Mouse (Mus musculus): ENCODE measurements around the gene Adgrg3.

Gene Adgrg3

DNA sequence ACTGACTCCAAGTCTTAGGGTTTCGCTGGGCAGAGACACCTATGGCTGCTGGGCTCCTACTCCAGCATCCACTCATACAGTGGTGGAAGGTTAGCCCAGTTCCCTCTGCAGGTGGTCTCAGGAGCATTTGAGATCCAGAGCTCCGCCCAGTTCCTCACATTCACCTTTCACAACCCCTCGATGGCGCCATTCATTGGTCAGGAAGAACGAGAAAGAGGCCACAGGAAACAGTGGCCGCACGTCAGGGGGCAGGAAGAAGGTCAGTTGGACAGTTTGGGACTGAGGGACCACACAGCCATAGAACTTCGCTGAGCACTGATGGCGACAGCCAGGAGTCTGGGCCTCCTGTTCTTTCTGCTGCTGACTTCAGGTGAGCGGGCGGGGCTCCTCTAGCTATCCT lies at the start of gene Adgrg3:
Gene Adgrg3 (plus strand): TSS at position 242 of the 400 bp plus-strand sequence.
- DNase-seq (ENCODE audit: low read depth in 2 of 2, low spot score in 2 of 2), result no peak

DNA sequence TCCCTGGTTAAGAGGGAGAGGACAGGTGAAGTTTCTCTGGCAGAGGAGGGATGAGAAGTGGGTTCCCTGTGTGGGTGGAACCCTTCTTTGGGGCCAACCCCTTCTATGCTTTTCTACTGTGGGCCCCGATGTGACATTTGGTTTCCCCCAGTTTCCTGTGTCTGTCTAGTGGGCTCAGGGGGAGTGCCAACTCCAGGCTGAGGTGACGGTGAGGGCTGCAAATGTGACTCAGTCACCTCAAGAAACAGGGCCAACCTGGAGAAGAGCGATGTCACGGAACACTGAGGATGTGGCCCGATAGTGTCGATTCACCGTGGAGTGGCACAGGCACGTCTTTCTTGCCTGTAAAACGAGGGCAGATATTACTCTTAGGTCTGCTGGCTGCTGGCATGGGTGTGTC lies 44.2 kb upstream of the Adgrg3 start:
- DNase-seq (ENCODE audit: low read depth in 2 of 2, low spot score in 2 of 2), result peak; percentile 39 to 58

DNA sequence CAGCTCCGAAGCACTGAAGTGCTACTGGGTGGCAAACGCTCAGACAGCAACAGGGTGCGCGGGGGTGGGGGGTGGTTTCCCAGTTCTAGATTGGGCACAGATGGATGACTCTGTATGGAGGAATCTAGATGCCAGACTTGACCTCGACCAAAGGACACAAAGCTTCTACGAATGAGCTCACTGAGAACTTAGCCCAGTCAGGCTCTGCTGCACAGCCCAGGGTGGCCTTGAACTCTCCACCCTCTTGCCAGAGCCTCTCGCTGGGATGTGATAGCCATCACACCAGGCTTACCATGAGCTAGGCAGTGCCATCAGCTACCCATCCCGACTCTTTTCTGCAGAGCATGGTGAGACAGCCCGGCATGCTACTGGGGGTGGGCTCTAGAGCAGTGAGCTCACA lies 43.7 kb upstream of the Adgrg3 start:
- DNase-seq (ENCODE audit: low read depth in 2 of 2, low spot score in 2 of 2), result no peak

DNA sequence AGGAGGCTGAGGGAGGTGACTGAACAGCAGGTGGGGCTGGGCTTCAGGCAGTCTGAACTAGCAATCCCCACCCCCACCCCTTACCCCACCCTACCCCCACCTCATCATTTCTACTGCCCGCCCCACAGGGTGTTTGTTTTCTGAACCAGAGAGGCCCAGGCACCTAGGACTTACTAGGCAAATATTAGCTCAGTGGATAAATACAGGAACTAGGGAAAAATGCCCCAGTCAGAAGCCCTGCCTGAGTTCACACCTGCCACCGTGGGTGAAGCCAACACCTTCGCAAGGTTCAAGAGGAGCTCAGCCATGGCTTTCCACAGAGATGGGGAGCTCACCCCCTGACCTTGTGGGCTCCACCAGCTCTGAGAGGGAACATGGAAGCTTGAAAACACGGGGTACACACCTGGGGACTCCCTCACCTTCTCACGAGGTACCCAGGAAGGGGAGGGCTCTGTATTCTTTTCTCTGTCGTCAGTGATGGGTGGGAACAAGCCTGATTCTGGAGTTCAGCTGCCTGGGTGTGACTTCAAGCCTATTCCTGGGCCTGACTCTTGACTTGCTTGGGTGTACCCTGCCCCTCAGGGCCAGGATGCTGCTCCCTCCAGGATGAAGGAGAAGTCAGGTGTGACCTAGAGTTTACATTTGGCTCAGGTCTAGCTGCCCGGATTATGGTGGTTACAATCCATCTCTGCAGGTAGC lies 42.9 kb upstream of the Adgrg3 start, which contains the start of gene Adgrg1:
Gene Adgrg1 (plus strand): TSS at position 285 of the 699 bp plus-strand sequence.
- no peak for DNase-seq (ENCODE audit: low read depth in 2 of 2, low spot score in 2 of 2)

GRCm38 (mm10) chr8:94976651-94977417 lies 40.7 kb upstream of the Adgrg3 start:
- peak in 1 of 2 experiments; percentile 18 for DNase-seq (ENCODE audit: low read depth in 2 of 2, low spot score in 2 of 2)

DNA sequence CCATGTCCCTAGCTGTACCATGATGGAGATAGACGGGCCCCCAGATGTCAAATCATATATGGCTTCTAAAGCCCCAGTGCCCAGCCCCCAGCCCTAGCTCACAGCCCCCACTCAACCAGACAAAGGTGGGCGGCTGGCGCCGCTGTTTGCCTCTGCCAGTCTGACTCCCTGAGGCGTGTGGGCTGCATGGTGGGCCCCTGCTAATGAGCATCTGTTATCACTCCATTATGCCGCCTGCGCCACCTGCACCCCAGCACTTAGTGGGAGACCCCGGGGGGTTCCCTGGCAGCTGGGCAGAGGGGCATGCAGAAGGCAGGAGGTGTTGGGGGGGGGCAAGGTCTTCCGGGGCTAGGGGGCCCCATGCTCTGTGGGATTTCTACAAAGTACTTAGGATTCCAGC lies 39.4 kb upstream of the Adgrg3 start:
- DNase-seq (ENCODE audit: low read depth in 2 of 2, low spot score in 2 of 2), result no peak

- DNase-seq (ENCODE audit: low read depth in 2 of 2, low spot score in 2 of 2), result no peak
Observed at GRCm38 (mm10) chr8:94978593-94979319, 38.7 kb upstream of the Adgrg3 start.

DNA sequence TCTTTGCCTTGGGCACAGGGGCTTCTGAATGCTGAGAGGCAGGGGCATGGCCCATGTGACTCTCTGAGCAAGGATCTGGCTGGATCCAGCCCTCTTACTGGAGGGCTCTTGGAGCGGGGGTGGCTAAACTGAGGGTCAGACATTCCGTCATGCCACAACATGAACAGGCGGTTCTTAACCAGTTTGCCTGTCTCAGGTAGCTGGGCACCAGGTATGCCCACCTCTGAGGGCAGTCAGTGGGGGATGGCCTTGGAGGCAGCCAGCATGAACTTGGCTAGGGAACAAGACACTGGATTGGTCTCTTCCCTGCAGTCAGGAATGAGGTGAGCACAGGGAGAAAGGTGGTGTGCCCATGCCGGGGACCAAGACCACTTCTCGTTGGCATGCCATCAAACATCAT lies 37.3 kb upstream of the Adgrg3 start:
- no peak for DNase-seq (ENCODE audit: low read depth in 2 of 2, low spot score in 2 of 2)

- no peak for DNase-seq (ENCODE audit: low read depth in 2 of 2, low spot score in 2 of 2)
Observed at GRCm38 (mm10) chr8:94980976-94981375, 36.5 kb upstream of the Adgrg3 start.

GRCm38 (mm10) chr8:94981848-94982247 lies 35.6 kb upstream of the Adgrg3 start:
- no peak for DNase-seq (ENCODE audit: low read depth in 2 of 2, low spot score in 2 of 2)

GRCm38 (mm10) chr8:94983146-94983545 lies 34.3 kb upstream of the Adgrg3 start:
- no peak for DNase-seq (ENCODE audit: low read depth in 2 of 2, low spot score in 2 of 2)

DNA sequence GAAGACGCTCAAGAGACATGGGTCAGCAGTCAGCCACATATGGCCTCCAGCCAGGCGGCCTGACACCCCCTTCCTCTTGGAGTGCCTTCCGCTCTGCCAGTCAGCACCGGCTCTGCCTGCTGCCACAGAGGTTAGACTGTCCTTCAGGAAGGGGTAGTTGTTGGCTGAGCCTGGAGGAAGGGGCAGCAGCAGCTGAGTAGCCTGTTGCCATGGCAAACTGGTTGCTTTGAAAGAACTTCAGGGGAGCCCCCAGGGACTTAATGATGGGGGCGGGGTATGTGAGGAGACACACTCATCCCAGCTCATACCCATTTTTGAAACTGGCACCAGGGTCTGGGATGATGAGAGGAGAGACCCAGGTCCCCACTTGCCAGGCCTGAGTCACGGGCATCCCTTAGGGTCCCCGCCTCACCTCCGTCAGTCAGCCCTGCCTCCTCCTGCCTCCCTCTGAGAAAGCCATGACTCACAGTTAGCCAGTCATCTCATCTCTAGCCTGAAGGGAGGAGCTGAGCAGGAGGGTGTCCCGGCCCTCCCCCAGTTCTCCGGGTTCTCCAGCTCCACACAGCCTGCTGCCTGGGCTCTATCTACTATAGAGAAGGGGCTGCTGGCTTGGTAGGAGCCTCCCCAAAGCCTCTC lies 33.5 kb upstream of the Adgrg3 start:
- DNase-seq (ENCODE audit: low read depth in 2 of 2, low spot score in 2 of 2), result no peak

DNA sequence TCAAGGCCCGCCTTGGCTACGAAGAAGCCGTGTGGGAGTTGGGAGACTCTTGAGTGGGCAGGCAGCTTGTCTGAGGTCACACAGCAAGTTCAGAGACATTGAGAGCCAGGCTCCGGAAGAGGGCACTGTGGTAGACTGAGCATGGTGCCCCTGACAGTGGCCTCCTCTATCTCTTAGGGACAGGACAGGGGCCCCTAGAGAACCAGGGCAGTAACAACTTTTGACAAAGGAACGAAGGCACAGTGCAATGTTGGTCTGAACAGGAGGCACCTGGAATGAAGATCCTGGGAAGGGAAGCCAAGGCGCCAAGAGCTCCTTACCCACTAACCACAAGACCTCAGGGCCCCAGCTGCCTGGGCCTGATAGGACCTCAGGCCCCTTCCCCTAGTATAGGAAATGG lies 32.5 kb upstream of the Adgrg3 start:
- no peak for DNase-seq (ENCODE audit: low read depth in 2 of 2, low spot score in 2 of 2)

- DNase-seq (ENCODE audit: low read depth in 2 of 2, low spot score in 2 of 2), result no peak
Observed at GRCm38 (mm10) chr8:94986676-94987075, 30.8 kb upstream of the Adgrg3 start.

DNA sequence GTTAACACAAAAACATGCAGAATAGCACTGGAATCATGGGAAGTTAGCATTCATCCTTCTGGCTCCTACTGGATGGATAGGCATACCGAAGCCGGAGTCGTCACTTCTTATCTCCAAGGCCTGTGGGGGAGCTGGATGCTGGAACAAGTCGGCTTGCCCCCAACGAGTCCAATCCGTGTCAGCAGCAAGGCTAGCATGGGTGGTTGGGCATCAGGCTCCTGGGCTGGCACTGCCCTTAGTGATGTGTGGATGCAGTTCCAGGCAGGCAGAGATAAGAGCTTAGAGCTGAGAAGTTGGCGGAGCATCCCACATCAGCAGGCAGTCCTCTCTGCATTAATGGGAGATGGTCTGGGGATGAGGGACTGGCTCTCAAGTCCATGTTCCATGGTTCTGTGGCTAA lies 29.9 kb upstream of the Adgrg3 start:
- no peak for DNase-seq (ENCODE audit: low read depth in 2 of 2, low spot score in 2 of 2)

GRCm38 (mm10) chr8:94988619-94989018 lies 28.9 kb upstream of the Adgrg3 start:
- DNase-seq (ENCODE audit: low read depth in 2 of 2, low spot score in 2 of 2), result no peak

DNA sequence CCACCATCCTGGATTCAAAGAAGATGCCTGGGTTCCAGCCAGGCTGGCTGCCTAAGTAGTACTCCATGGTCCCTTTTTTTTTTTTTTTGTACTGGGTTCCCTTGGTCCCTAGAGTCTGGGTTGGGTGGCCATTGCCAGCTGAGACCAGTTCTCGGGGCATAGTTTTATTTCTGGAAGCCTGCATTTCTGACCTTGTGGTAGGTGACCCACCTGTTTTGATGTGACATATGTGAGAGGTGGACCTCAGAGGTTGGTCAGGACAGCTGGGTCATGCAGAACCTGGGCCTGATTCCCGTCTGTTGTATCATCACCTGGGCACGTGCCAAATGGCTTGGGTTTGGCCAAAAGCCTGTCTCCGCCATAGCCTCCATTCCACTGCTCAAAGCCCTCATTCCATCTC lies 27.8 kb upstream of the Adgrg3 start:
- no peak for DNase-seq (ENCODE audit: low read depth in 2 of 2, low spot score in 2 of 2)

DNA sequence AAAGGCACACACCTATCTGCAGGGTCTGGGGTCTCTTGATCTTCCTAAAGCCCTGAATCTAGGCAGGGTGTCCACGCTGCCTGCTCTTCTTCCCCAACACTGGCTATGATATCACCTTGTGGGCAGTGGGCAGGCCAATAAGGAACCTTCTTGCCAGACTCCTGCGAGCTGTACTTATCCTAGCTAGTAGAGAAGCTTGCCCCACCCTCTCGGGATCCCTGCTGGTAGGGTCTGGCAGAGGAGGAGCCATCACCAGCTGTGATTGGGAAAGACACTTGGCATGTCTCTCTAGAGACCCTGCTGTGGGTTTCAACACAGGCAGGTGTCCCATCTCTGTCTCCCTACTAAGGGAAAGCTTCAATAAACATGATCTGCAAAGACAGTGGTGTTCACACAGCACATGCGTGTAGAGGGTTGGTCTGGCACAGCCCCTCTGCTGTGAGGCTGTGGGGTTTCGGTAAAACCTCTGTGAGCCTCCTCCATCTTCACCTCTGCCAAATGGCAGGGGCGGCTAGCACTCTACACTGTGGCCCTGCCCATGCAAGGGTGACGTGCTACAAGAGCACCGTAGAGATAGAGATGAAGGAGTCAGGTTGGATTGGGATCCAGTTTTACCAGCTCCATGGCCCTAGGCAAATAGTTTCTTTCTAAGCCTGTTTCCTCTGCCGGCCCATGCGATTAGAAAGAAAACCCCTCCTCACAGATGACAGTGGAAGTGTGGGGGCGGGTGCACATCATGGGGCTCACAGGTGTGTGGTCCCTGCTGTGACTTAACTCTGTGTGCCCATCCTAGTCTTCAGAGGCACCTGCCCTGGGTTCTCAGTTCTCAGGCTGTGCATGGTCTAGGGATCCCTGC lies 26.7 kb upstream of the Adgrg3 start:
- no peak for DNase-seq (ENCODE audit: low read depth in 2 of 2, low spot score in 2 of 2)

GRCm38 (mm10) chr8:94991454-94991994 lies 26.0 kb upstream of the Adgrg3 start:
- DNase-seq (ENCODE audit: low read depth in 2 of 2, low spot score in 2 of 2), result no peak

DNA sequence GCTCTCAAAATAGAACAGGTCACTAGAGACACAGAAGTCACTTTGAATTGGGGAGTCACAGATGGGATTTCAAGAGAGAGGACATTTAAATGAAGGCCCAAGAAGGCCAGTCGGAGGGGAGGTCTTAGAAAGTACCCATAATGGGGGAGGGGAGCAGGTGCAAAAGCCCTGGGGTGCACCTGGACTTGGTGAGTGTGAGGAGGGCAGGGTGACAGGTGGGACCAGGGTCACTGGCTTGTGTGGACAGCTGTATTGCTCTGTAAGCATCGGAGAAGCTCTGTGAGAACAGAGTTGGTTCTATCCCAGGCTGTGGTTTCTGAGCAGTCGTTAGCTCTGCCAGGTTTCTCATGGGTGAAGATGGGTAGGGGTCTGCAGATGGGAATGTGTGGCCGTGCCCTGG lies 25.5 kb upstream of the Adgrg3 start:
- DNase-seq (ENCODE audit: low read depth in 2 of 2, low spot score in 2 of 2), result no peak

Data from CD8-positive naive resting alpha-beta T cell, adult 2 months (primary cell).